Mouse (Mus musculus): ENCODE data around the gene Kcna5. TPM values are rescaled to one million over a fixed set of nuclear protein-coding genes. Genes with fewer than 3 reads are reported as not detected.

Kcna5 gene
- polyA plus RNA-seq, 1 experiment from 2014 or later, result 4.8 TPM

GRCm38 (mm10) chr6:126508671-126509070, 26.5 kb downstream of the Kcna5 start:
- Histone ChIP-seq H3K9ac (replicated peaks; ENCODE audit: low read length) (no peak overlapping the region), H3K4me1 (ENCODE audit: insufficient read depth, low read length) (0 out of 2 replicates have a peak, but pooled peaks cover 3% of the 10 kb centered on the region), H3K4me3 (ENCODE audit: low read length) (no peak overlapping the region), H3K27ac (ENCODE audit: low read length) (no peak overlapping the region), H3K27me3 (ENCODE audit: insufficient read depth, low read length) (no peaks in the 10 kb centered on the region), H3K4me2 (replicated peaks; ENCODE audit: low read depth, low read length) (no peak overlapping the region), H3K9me3 (ENCODE audit: low read length) (no peaks in the 10 kb centered on the region), H3K36me3 (ENCODE audit: insufficient read depth, low read length) (no peaks in the 10 kb centered on the region)
- no peak for ATAC-seq (ENCODE audit: low FRiP score, low TSS enrichment)
- 38% methylated on average over 6 of the region's 6 CpGs for WGBS

- H3K4me1 ChIP-seq (ENCODE audit: insufficient read depth, low read length), result 0 out of 2 replicates have a peak, but pooled peaks cover 3% of the 10 kb centered on the region
- H3K27me3 ChIP-seq (ENCODE audit: insufficient read depth, low read length), result peaks cover 6% of the 10 kb centered on the region; the same call in 1 of the 2 replicates
- H3K9me3 ChIP-seq (ENCODE audit: low read length), result no peaks in the 10 kb centered on the region
- H3K4me3 ChIP-seq (ENCODE audit: low read length), result no peak overlapping the region
- no peak overlapping the region for H3K27ac ChIP-seq (ENCODE audit: low read length)
- WGBS, result 85% methylated on average over 8 of the region's 8 CpGs
- no peaks in the 10 kb centered on the region for H3K36me3 ChIP-seq (ENCODE audit: insufficient read depth, low read length)
- ATAC-seq (ENCODE audit: low FRiP score, low TSS enrichment), result no peak
- H3K4me2 ChIP-seq (replicated peaks; ENCODE audit: low read depth, low read length), result no peak overlapping the region
- H3K9ac ChIP-seq (replicated peaks; ENCODE audit: low read length), result no peak overlapping the region
Observed at GRCm38 (mm10) chr6:126503920-126504319, 31.3 kb downstream of the Kcna5 start.

GRCm38 (mm10) chr6:126502691-126503301, 32.4 kb downstream of the Kcna5 start:
- Histone ChIP-seq H3K27me3 (ENCODE audit: insufficient read depth, low read length) (peaks cover 6% of the 10 kb centered on the region; the same call in 1 of the 2 replicates), H3K4me3 (ENCODE audit: low read length) (no peak overlapping the region), H3K36me3 (ENCODE audit: insufficient read depth, low read length) (no peaks in the 10 kb centered on the region), H3K4me2 (replicated peaks; ENCODE audit: low read depth, low read length) (no peak overlapping the region), H3K4me1 (ENCODE audit: insufficient read depth, low read length) (no peaks in the 10 kb centered on the region), H3K9me3 (ENCODE audit: low read length) (no peaks in the 10 kb centered on the region), H3K9ac (replicated peaks; ENCODE audit: low read length) (no peak overlapping the region), H3K27ac (ENCODE audit: low read length) (no peak overlapping the region)
- no peak for ATAC-seq (ENCODE audit: low FRiP score, low TSS enrichment)
- WGBS, result 23% methylated on average over 9 of the region's 9 CpGs

- Histone ChIP-seq H3K4me2 (replicated peaks; ENCODE audit: low read depth, low read length) (no peak overlapping the region), H3K4me1 (ENCODE audit: insufficient read depth, low read length) (no peaks in the 10 kb centered on the region), H3K27ac (ENCODE audit: low read length) (no peak overlapping the region), H3K27me3 (ENCODE audit: insufficient read depth, low read length) (peaks cover 6% of the 10 kb centered on the region; the same call in 1 of the 2 replicates), H3K36me3 (ENCODE audit: insufficient read depth, low read length) (no peaks in the 10 kb centered on the region), H3K4me3 (ENCODE audit: low read length) (no peak overlapping the region), H3K9ac (replicated peaks; ENCODE audit: low read length) (no peak overlapping the region), H3K9me3 (ENCODE audit: low read length) (no peaks in the 10 kb centered on the region)
- no peak for ATAC-seq (ENCODE audit: low FRiP score, low TSS enrichment)
- 89% methylated on average over 6 of the region's 6 CpGs for WGBS
Observed at GRCm38 (mm10) chr6:126500985-126501384, 34.2 kb downstream of the Kcna5 start.

GRCm38 (mm10) chr6:126500088-126500487, 35.1 kb downstream of the Kcna5 start:
- Histone ChIP-seq H3K27me3 (ENCODE audit: insufficient read depth, low read length) (peaks cover 6% of the 10 kb centered on the region; the same call in 1 of the 2 replicates), H3K27ac (ENCODE audit: low read length) (no peak overlapping the region), H3K9ac (replicated peaks; ENCODE audit: low read length) (no peak overlapping the region), H3K9me3 (ENCODE audit: low read length) (no peaks in the 10 kb centered on the region), H3K4me3 (ENCODE audit: low read length) (no peak overlapping the region), H3K4me1 (ENCODE audit: insufficient read depth, low read length) (no peaks in the 10 kb centered on the region), H3K36me3 (ENCODE audit: insufficient read depth, low read length) (no peaks in the 10 kb centered on the region), H3K4me2 (replicated peaks; ENCODE audit: low read depth, low read length) (no peak overlapping the region)
- peak; percentile 71 for ATAC-seq (ENCODE audit: low FRiP score, low TSS enrichment)
- 21% methylated on average over 8 of the region's 8 CpGs for WGBS

- H3K4me2 ChIP-seq (replicated peaks; ENCODE audit: low read depth, low read length), result no peak overlapping the region
- H3K9ac ChIP-seq (replicated peaks; ENCODE audit: low read length), result no peak overlapping the region
- peaks cover 6% of the 10 kb centered on the region; the same call in 1 of the 2 replicates for H3K27me3 ChIP-seq (ENCODE audit: insufficient read depth, low read length)
- H3K4me3 ChIP-seq (ENCODE audit: low read length), result no peak overlapping the region
- H3K36me3 ChIP-seq (ENCODE audit: insufficient read depth, low read length), result no peaks in the 10 kb centered on the region
- H3K27ac ChIP-seq (ENCODE audit: low read length), result no peak overlapping the region
- no peaks in the 10 kb centered on the region for H3K9me3 ChIP-seq (ENCODE audit: low read length)
- H3K4me1 ChIP-seq (ENCODE audit: insufficient read depth, low read length), result no peaks in the 10 kb centered on the region
- no peak for ATAC-seq (ENCODE audit: low FRiP score, low TSS enrichment)
- WGBS, result 65% methylated on average over 5 of the region's 5 CpGs
Observed at GRCm38 (mm10) chr6:126497878-126498277, 37.3 kb downstream of the Kcna5 start.

GRCm38 (mm10) chr6:126497173-126497839, 37.9 kb downstream of the Kcna5 start:
- no peak overlapping the region for H3K4me2 ChIP-seq (replicated peaks; ENCODE audit: low read depth, low read length)
- H3K4me3 ChIP-seq (ENCODE audit: low read length), result no peak overlapping the region
- no peak for ATAC-seq (ENCODE audit: low FRiP score, low TSS enrichment)
- H3K9me3 ChIP-seq (ENCODE audit: low read length), result no peaks in the 10 kb centered on the region
- H3K36me3 ChIP-seq (ENCODE audit: insufficient read depth, low read length), result no peaks in the 10 kb centered on the region
- no peaks in the 10 kb centered on the region for H3K4me1 ChIP-seq (ENCODE audit: insufficient read depth, low read length)
- no peak overlapping the region for H3K27ac ChIP-seq (ENCODE audit: low read length)
- H3K27me3 ChIP-seq (ENCODE audit: insufficient read depth, low read length), result peaks cover 6% of the 10 kb centered on the region; the same call in 1 of the 2 replicates
- WGBS, result 39% methylated on average over 6 of the region's 6 CpGs
- no peak overlapping the region for H3K9ac ChIP-seq (replicated peaks; ENCODE audit: low read length)

GRCm38 (mm10) chr6:126487136-126487535, 48.1 kb downstream of the Kcna5 start:
- Histone ChIP-seq H3K9me3 (ENCODE audit: low read length) (no peaks in the 10 kb centered on the region), H3K27me3 (ENCODE audit: insufficient read depth, low read length) (no peaks in the 10 kb centered on the region), H3K4me3 (ENCODE audit: low read length) (no peak overlapping the region), H3K4me2 (replicated peaks; ENCODE audit: low read depth, low read length) (no peak overlapping the region), H3K27ac (ENCODE audit: low read length) (no peak overlapping the region), H3K9ac (replicated peaks; ENCODE audit: low read length) (no peak overlapping the region), H3K4me1 (ENCODE audit: insufficient read depth, low read length) (no peaks in the 10 kb centered on the region), H3K36me3 (ENCODE audit: insufficient read depth, low read length) (no peaks in the 10 kb centered on the region)
- ATAC-seq (ENCODE audit: low FRiP score, low TSS enrichment), result no peak
- 40% methylated on average over 4 of the region's 4 CpGs for WGBS

GRCm38 (mm10) chr6:126484887-126485286, 50.3 kb downstream of the Kcna5 start:
- no peaks in the 10 kb centered on the region for H3K36me3 ChIP-seq (ENCODE audit: insufficient read depth, low read length)
- H3K4me1 ChIP-seq (ENCODE audit: insufficient read depth, low read length), result no peaks in the 10 kb centered on the region
- H3K27me3 ChIP-seq (ENCODE audit: insufficient read depth, low read length), result no peaks in the 10 kb centered on the region
- 56% methylated on average over 4 of the region's 4 CpGs for WGBS
- no peak overlapping the region for H3K4me3 ChIP-seq (ENCODE audit: low read length)
- ATAC-seq (ENCODE audit: low FRiP score, low TSS enrichment), result no peak
- H3K4me2 ChIP-seq (replicated peaks; ENCODE audit: low read depth, low read length), result no peak overlapping the region
- H3K9ac ChIP-seq (replicated peaks; ENCODE audit: low read length), result no peak overlapping the region
- H3K9me3 ChIP-seq (ENCODE audit: low read length), result no peaks in the 10 kb centered on the region
- no peak overlapping the region for H3K27ac ChIP-seq (ENCODE audit: low read length)

- no peak for ATAC-seq (ENCODE audit: low FRiP score, low TSS enrichment)
- 55% methylated on average over 11 of the region's 11 CpGs for WGBS
- Histone ChIP-seq H3K9ac (replicated peaks; ENCODE audit: low read length) (no peak overlapping the region), H3K4me3 (ENCODE audit: low read length) (no peak overlapping the region), H3K4me1 (ENCODE audit: insufficient read depth, low read length) (no peaks in the 10 kb centered on the region), H3K9me3 (ENCODE audit: low read length) (no peaks in the 10 kb centered on the region), H3K36me3 (ENCODE audit: insufficient read depth, low read length) (no peaks in the 10 kb centered on the region), H3K27ac (ENCODE audit: low read length) (no peak overlapping the region), H3K4me2 (replicated peaks; ENCODE audit: low read depth, low read length) (no peak overlapping the region), H3K27me3 (ENCODE audit: insufficient read depth, low read length) (no peaks in the 10 kb centered on the region)
Observed at GRCm38 (mm10) chr6:126483264-126483867, 51.8 kb downstream of the Kcna5 start.
